Mouse (Mus musculus): ENCODE data around the gene Capza3.

GRCm38 (mm10) chr6:140089855-140090254 is 48.8 kb downstream of the Capza3 start:
- no peak for TF ChIP-seq POLR2A (IDR thresholded peaks at IDR 0.05; ENCODE audit: borderline replicate concordance, low read depth, low read length)
- no peak for TF ChIP-seq CTCF (IDR thresholded peaks at IDR 0.05; ENCODE audit: low read depth, low read length)
